Mouse (Mus musculus) forebrain, postnatal 0 days (tissue): ENCODE measurements around the gene Lefty2. TPM values are rescaled to one million over a fixed set of nuclear protein-coding genes. Genes with fewer than 3 reads are reported as not detected.

Experiments used
- ATAC-seq: fragments of 200-750 bp; cut with Nextera tagmentation; 2 replicates; pipeline ENCODE4 v1.8.0; 2017; ENCODE audit warnings: mild to moderate bottlenecking, moderate library complexity
- DNase-seq: peaks from one replicate; pipeline ENCODE4 v3.0.0-alpha.2; 2015
- H3K27ac ChIP-seq: fragments of 300-500 bp; sonication (generic); 2 replicates; pipeline ENCODE4 v1.5.1; 2014; ENCODE audit warnings: low read depth, mild to moderate bottlenecking, antibody characterized with exemption, low read length, moderate library complexity, mixed read lengths
- H3K27me3 ChIP-seq: fragments of 300-500 bp; sonication (generic); 2 replicates; pipeline ENCODE4 v1.6.1; 2014; ENCODE audit warnings: mild to moderate bottlenecking, low read length, mixed read lengths; ENCODE audit not compliant: insufficient read depth
- H3K36me3 ChIP-seq: fragments of 300-500 bp; sonication (generic); 2 replicates; pipeline ENCODE4 v1.6.1; 2014; ENCODE audit warnings: mild to moderate bottlenecking, moderate library complexity; ENCODE audit not compliant: insufficient read depth
- H3K4me1 ChIP-seq: fragments of 300-500 bp; sonication (generic); 2 replicates; pipeline ENCODE4 v1.6.1; 2014; ENCODE audit warnings: antibody characterized with exemption; ENCODE audit not compliant: insufficient read depth
- H3K4me2 ChIP-seq: fragments of 300-500 bp; sonication (generic); 2 replicates; pipeline ENCODE4 v1.6.1; 2014; ENCODE audit warnings: low read depth, mild to moderate bottlenecking, moderate library complexity
- H3K4me3 ChIP-seq: fragments of 300-500 bp; sonication (generic); 2 replicates; pipeline ENCODE4 v1.5.1; 2014; ENCODE audit warnings: low read depth, low read length, mixed read lengths
- H3K9ac ChIP-seq: fragments of 300-500 bp; sonication (generic); 2 replicates; pipeline ENCODE4 v1.6.1; 2014; ENCODE audit warnings: mild to moderate bottlenecking
- H3K9me3 ChIP-seq: fragments of 300-500 bp; sonication (generic); 2 replicates; pipeline ENCODE4 v1.6.1; 2016; ENCODE audit warnings: low read length
- CTCF ChIP-seq: sonication (generic); IDR thresholded peaks from 2 replicates; pipeline ENCODE4 v1.5.1; 2016; ENCODE audit warnings: antibody characterized with exemption, control low read depth, low read depth
- WGBS: fragments of 180-500 bp; shearing (Covaris S2); extraction: QIAGEN DNeasy Blood & Tissue Kit; methylation state at CpG from one replicate; pipeline ENCODE4 v1.1.7; 2014; 5-methylcytosine and 5-hydroxymethylcytosine counted together
- polyA plus RNA-seq: library from polyadenylated mRNA; unstranded; fragments of >200 nt; fragmentation: Nextera tagmentation; extraction: Ambion mirVana; gene quantifications from 2 replicates; pipeline ENCODE4 v1.2.1, GENCODE M21; 2015
- total RNA-seq: library from RNA; depleted of rRNA; stranded (reverse); fragments of >200 nt; gene quantifications from 2 replicates; pipeline ENCODE4 v1.2.3, GENCODE M21; 2014; rRNA removed

Lefty2 gene
- total RNA-seq (21.1 and 21.2 TPM in 2 replicates), polyA plus RNA-seq (11.3 and 17.3 TPM in 2 replicates)

DNA sequence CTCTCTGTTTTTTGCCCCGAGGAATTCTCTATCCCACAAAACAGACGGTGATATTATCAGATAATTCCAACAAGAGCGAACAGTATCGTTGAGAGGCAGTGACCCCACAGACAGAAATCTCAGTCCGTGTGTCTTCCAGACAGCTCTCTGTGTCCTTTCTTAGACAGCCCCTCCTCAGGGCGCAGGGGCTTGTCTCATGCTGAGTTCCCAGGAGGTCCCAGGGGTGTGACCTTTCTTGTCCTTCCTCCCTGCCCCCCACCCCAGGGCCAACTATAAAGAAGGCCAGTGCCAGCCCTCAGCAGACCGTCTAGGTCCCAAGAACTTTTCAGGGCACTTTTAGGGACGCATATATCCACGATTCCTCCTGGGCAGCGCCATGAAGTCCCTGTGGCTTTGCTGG is at the start of gene Lefty2:
Gene Lefty2, plus strand, starts transcription at position 301 of the 400 bp plus-strand sequence.
- Histone ChIP-seq H3K4me2 (peak within 1 kb of the TSS; percentile 39), H3K27me3 (0 out of 2 replicates have a peak, but pooled peaks cover 3% of the 10 kb centered on the region), H3K9ac (no peak within 1 kb of the TSS), H3K4me1 (no peaks in the 10 kb centered on the region), H3K4me3 (peak within 1 kb of the TSS; percentile 27), H3K9me3 (no peaks in the 10 kb centered on the region), H3K27ac (no peak within 1 kb of the TSS), H3K36me3 (no peaks in the 10 kb centered on the region)
- WGBS = 75% methylated on average over 10 of the region's 10 CpGs
- TF ChIP-seq CTCF = no peak
- no peak for DNase-seq
- no peak for ATAC-seq

DNA sequence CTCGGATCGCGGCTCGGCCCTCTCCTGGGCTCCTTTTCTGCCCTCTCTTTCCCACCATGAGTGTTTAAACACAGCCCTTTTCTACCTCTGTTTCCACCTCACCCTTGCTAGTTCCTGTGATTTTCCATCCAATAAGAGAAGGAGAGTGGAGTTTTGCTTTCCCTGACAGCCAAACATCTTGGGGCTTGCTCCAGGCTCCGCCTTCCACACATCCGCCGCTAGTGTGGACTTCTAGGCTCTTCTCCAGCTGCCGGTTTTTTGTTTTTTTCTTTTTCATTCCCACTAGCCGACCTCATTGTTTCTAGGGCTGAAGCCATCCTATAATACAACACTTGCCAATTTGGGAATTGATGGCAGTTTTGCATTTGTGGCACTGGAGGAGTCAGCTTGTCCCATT is 44.8 kb upstream of the Lefty2 start:
- no peak for TF ChIP-seq CTCF
- ATAC-seq = peak; percentile 77
- WGBS = 2% methylated on average over 9 of the region's 9 CpGs
- no peaks in the 10 kb centered on the region for H3K27me3 ChIP-seq
- peak overlapping the region; percentile 99 for H3K27ac ChIP-seq
- peak overlapping the region; percentile 58 for H3K4me2 ChIP-seq
- no peaks in the 10 kb centered on the region for H3K36me3 ChIP-seq
- H3K9me3 ChIP-seq = no peaks in the 10 kb centered on the region
- DNase-seq = peak; percentile 90
- H3K9ac ChIP-seq = peak overlapping the region; percentile 47
- peak overlapping the region; percentile 25 for H3K4me3 ChIP-seq
- H3K4me1 ChIP-seq = peaks cover 26% of the 10 kb centered on the region

DNA sequence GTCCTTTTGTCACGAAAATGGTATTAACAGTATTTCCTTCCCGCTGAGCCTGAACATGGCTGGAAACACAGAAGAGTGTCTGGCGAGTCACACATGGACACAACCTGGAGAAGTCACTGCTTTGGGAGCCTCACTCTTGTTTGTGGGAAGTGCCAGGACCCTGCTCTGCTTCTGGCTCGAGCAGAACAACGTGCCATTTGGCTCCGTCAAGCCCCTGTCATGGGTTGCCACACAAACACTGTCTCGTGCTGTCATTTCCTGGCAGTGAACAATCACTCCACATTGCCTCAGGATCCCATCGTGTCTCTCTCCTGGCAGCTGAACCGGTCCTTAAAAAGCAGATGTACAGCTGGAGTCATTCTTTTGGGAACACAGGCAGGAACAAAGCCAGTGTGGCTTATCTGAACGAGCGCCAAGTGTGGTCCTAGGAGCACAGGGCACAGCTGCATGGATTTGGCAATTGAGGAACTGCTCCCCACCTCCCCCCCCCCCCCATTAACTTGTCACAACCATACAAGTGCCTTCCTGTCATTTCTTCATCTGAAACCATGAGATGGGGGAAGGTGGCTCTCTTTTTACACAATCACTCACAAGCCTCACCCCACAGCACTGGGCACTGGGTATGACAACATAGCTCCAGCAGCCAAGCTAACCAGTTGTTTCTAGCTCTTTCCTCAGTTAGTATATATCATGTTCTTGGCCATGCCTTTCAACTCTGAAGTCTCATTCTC is 44.2 kb upstream of the Lefty2 start:
- peak overlapping the region; percentile 25 for H3K4me3 ChIP-seq
- peak overlapping the region; percentile 58 for H3K4me2 ChIP-seq
- H3K9me3 ChIP-seq = no peaks in the 10 kb centered on the region
- 6% methylated on average over 11 of the region's 11 CpGs for WGBS
- no peaks in the 10 kb centered on the region for H3K36me3 ChIP-seq
- DNase-seq (peak; percentile 85), ATAC-seq (peak; percentile 57)
- no peaks in the 10 kb centered on the region for H3K27me3 ChIP-seq
- H3K4me1 ChIP-seq = peaks cover 26% of the 10 kb centered on the region
- peak overlapping the region; percentile 47 for H3K9ac ChIP-seq
- no peak for TF ChIP-seq CTCF
- H3K27ac ChIP-seq = peak overlapping the region; percentile 99

DNA sequence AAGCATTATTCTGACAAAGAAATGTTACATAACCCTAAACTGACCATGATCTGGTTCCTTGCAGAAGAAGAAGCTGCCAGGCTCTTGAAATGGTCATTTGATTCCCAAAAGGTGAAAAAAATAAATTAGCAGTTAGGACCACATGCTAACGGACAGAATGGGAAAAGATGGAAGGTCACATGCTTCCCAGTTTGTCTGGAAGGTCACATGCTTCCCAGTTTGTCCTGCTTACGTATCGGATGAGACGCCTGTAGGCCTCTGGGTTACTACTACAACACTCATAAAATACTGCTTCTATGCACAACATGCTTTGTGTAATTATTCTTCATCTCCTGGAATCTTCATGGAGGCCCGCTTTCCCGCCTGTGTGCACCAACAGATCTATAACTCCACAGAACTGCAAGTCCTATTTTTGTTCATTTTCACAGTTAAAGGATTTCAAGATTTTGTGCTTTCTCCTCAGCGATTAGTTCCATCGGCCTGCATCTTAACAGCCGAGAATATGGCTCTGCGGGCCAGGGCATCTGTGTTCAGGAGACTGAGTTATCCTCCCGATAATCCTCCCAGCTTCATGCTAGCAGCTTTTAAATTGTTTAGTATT is 43.1 kb upstream of the Lefty2 start:
- Histone ChIP-seq H3K4me3 (peak overlapping the region; percentile 77), H3K4me1 (peaks cover 26% of the 10 kb centered on the region), H3K27me3 (no peaks in the 10 kb centered on the region), H3K27ac (peak overlapping the region; percentile 99), H3K9me3 (no peaks in the 10 kb centered on the region), H3K36me3 (no peaks in the 10 kb centered on the region), H3K4me2 (peak overlapping the region; percentile 77), H3K9ac (peak overlapping the region; percentile 84)
- no peak for ATAC-seq
- TF ChIP-seq CTCF = no peak
- no peak for DNase-seq
- WGBS = 22% methylated on average over 11 of the region's 11 CpGs

DNA sequence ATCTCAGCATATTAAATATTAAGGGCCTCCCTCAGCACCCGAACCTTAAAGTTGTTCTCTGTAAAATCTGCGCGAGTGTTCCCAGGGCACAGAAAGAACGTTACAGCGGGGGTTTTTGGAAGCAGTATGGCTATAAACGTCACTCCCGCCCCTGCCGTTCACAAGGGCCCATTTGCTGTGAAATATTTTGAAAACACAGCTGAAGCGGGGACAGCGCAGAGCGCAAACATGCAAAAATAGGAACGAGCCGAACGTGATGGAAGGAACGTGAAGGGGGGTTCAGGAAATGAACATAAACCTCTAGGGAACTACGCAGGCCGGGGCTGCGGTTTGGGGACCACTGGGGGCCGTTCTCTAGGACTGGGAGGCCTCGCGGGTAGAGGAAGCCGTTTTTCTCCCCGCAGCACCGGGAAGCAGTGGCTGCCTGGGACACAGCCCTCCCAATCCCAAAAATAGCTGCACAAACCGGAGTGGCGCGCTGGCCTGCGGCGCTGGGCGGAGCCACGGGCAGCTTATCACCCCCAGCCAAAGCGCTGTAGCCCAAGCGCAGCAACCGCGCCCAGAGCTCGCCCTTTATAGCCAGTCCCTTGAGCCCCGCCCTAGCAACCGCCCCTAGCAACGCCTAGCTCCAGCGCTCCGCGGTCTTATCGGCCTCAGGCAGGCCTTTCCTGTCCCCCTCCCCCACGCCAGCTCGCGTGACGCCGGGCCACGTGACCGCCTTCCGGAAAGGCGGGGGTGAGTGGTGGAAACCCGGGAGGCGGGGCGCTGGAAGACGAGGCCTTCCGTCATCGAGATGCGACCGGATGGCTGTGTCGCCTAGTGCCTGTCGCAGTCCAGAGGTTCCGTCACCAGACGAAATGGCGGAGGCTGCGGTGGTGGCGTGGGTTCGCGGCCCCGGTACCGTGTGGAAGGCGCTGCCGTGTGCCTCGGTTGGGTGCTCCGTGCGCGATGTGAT is 42.3 kb upstream of the Lefty2 start, which contains the start of gene Sde2:
Gene Sde2, plus strand, starts transcription at position 812 of the 955 bp plus-strand sequence.
- Histone ChIP-seq H3K4me1 (peaks cover 26% of the 10 kb centered on the region), H3K4me2 (peak within 1 kb of the TSS; percentile 79), H3K27ac (peak within 1 kb of the TSS; percentile 99), H3K27me3 (no peaks in the 10 kb centered on the region), H3K4me3 (peak within 1 kb of the TSS; percentile 77), H3K9me3 (no peaks in the 10 kb centered on the region), H3K36me3 (no peaks in the 10 kb centered on the region), H3K9ac (peak within 1 kb of the TSS; percentile 84)
- 2% methylated on average over 72 of the region's 77 CpGs for WGBS
- no peak for TF ChIP-seq CTCF
- DNase-seq (peak; percentile 100), ATAC-seq (peak; percentile 94)

DNA sequence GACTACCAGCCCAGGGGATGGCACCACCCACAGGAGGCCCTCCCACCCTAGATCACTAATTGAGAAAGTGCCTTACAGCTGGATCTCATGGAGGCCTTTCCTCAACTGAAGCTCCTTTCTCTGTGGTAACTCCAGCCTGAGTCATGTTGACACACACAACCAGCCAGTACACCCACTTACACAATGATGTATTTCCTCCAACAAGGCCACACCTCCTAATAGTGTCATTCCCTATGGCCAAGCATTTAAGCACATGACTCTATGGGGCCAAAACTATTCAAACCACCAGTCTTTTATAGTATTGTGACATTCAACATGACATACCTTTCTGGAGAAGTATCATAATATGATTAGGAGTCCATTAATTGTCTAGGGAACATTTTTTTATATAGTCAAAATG is 34.1 kb upstream of the Lefty2 start:
- H3K9me3 ChIP-seq = no peaks in the 10 kb centered on the region
- no peak overlapping the region for H3K9ac ChIP-seq
- no peak overlapping the region for H3K4me3 ChIP-seq
- peaks cover 62% of the 10 kb centered on the region for H3K36me3 ChIP-seq
- no peaks in the 10 kb centered on the region for H3K27me3 ChIP-seq
- no peak for DNase-seq
- ATAC-seq = no peak
- no peak for TF ChIP-seq CTCF
- H3K27ac ChIP-seq = no peak overlapping the region
- no peaks in the 10 kb centered on the region for H3K4me1 ChIP-seq
- H3K4me2 ChIP-seq = no peak overlapping the region
